Mouse (Mus musculus) cortical plate, adult 2 months (tissue): Measurements from ENCODE around the gene Tlk2.

ENCODE experiments used
- CTCF ChIP-seq: fragments of 200-500 bp; IDR thresholded peaks from 2 replicates; pipeline ENCODE4 v1.5.1; 2011; ENCODE audit warnings: mild to moderate bottlenecking, control low read depth, low read length; ENCODE audit not compliant: insufficient read depth; ENCODE audit errors: extremely low read depth
- POLR2A ChIP-seq: fragments of 200-500 bp; IDR thresholded peaks from 2 replicates; pipeline ENCODE4 v1.6.1; 2011; ENCODE audit warnings: mild to moderate bottlenecking, low read length, control low read depth; ENCODE audit not compliant: insufficient read depth; ENCODE audit errors: extremely low read depth

DNA sequence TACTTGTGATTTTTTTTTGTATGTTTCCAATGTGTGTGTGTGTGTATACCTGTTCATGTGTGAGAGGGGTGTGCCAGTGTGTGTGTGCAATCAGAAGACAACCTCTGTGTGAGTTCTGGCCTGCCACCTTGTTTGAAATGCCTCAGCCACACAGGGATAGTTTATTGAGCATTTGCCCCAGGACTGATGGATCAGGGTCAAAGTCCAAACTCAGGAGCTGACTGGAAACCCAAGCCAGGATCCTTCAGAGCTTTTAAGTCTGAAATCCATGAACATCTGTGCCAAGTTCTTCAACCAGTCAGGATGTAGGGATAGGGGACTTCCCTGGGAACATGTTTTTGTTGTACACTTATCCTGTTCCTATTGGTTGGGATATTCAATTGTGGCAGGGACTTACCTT, 20.6 kb upstream of the Tlk2 start:
- no peak for TF ChIP-seq POLR2A
- TF ChIP-seq CTCF: no peak
